Mouse (Mus musculus) small intestine, adult 2 months (tissue): ENCODE data around the gene Spaar. TPM values are rescaled to one million over a fixed set of nuclear protein-coding genes. Genes with fewer than 3 reads are reported as not detected.

Source experiments
- H3K27ac ChIP-seq: fragments of 200-500 bp; 2 replicates; pipeline ENCODE4 v1.5.1; 2012; ENCODE audit warnings: low read depth, low read length, control low read depth, inconsistent platforms; ENCODE audit not compliant: insufficient read depth
- H3K27me3 ChIP-seq: fragments of 200-500 bp; 2 replicates; pipeline ENCODE4 v1.6.1; 2012; ENCODE audit warnings: mild to moderate bottlenecking, moderate library complexity, low read length, inconsistent platforms; ENCODE audit not compliant: control insufficient read depth, insufficient read depth
- H3K36me3 ChIP-seq: fragments of 200-500 bp; 2 replicates; pipeline ENCODE4 v1.6.1; 2012; ENCODE audit warnings: mild to moderate bottlenecking, low read length, control low read depth, inconsistent platforms; ENCODE audit not compliant: control insufficient read depth, insufficient read depth
- H3K4me1 ChIP-seq: fragments of 200-500 bp; 2 replicates; pipeline ENCODE4 v1.6.1; 2012; ENCODE audit warnings: low read length, inconsistent platforms, mixed read lengths; ENCODE audit not compliant: control insufficient read depth, insufficient read depth, insufficient read length
- H3K4me3 ChIP-seq: fragments of 200-500 bp; 2 replicates; pipeline ENCODE4 v1.5.1; 2012; ENCODE audit warnings: low read depth, mild to moderate bottlenecking, control low read depth, inconsistent platforms, low read length, moderate library complexity
- CTCF ChIP-seq: fragments of 200-500 bp; IDR thresholded peaks from 2 replicates; pipeline ENCODE4 v1.5.1; 2012; ENCODE audit warnings: low read depth, mild to moderate bottlenecking, control low read depth, inconsistent platforms, low read length, moderate library complexity, mixed read lengths; ENCODE audit not compliant: insufficient replicate concordance, insufficient read length; ENCODE audit errors: extremely low read depth
- POLR2A ChIP-seq: fragments of 200-500 bp; IDR thresholded peaks from 2 replicates; pipeline ENCODE4 v1.6.1; 2012; ENCODE audit warnings: low read depth, mild to moderate bottlenecking, control low read depth, inconsistent platforms, low read length, moderate library complexity
- WGBS: fragments of 180-500 bp; shearing (Covaris S2); methylation state at CpG from one replicate; pipeline ENCODE4 v1.1.7; 2018; 5-methylcytosine and 5-hydroxymethylcytosine counted together
- polyA plus RNA-seq: library from polyadenylated mRNA; depleted of rRNA; stranded (reverse); fragments of >200 nt; gene quantifications from 2 replicates; pipeline ENCODE4 v1.2.3, GENCODE M21; 2012

Spaar gene
- polyA plus RNA-seq, 1 experiment, result 1.1 TPM

DNA sequence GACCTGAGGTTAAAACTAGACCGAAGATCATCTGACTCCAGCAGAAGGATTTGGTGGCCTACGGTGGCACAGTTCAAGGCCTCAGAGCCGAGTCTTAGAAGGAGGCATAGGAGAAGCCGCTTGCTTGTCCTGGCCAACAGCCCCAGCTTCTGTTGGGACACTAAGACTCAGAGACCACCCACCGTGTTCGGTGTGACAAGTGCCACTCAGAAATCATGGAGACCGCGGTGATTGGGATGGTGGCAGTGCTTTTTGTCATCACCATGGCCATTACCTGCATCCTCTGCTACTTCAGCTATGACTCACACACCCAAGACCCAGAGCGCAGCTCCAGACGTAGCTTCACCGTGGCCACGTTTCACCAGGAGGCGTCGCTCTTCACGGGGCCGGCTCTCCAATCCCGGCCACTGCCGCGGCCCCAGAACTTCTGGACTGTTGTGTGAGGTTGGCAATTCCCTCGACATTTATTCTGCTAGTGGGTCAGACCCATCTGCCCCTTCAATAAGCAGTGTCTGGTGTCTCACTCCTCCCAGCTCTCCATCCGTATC, 990 bp downstream of the Spaar start:
- Histone ChIP-seq H3K4me1 (peaks cover 20% of the 10 kb centered on the region; the same call in 1 of the 2 replicates), H3K27me3 (no peaks in the 10 kb centered on the region), H3K4me3 (peak overlapping the region; percentile 24; the same call in 1 of the 2 replicates), H3K36me3 (no peaks in the 10 kb centered on the region), H3K27ac (peak overlapping the region; percentile 91)
- 57% methylated on average over 21 of the region's 21 CpGs for WGBS
- TF ChIP-seq CTCF, result no peak
- TF ChIP-seq POLR2A, result no peak

DNA sequence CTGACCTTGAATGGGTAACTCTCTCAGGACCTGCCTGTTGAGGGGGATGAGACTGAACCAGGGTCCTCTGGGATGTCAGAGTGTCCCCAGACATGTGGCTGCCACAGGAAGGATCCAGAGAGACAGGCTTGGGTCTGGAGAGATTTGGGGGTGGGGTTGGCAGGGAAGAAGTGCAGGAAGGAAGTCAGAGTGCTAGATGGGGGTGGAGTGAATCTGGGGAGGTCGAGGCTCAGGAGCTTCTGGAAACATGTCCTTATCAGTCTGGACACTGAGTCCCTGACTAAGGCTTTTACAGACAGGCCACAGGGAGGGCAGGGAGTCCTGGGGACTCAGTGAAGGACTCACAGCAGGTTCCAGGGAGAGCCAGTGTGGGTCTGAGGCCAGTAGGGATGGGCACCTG, 2.3 kb downstream of the Spaar start:
- Histone ChIP-seq H3K4me1 (peaks cover 12% of the 10 kb centered on the region; the same call in 1 of the 2 replicates), H3K27ac (no peak overlapping the region), H3K36me3 (no peaks in the 10 kb centered on the region), H3K27me3 (no peaks in the 10 kb centered on the region), H3K4me3 (no peak overlapping the region)
- 0% methylated on average over 1 of the region's 1 CpGs for WGBS
- TF ChIP-seq POLR2A, result no peak
- TF ChIP-seq CTCF, result no peak

DNA sequence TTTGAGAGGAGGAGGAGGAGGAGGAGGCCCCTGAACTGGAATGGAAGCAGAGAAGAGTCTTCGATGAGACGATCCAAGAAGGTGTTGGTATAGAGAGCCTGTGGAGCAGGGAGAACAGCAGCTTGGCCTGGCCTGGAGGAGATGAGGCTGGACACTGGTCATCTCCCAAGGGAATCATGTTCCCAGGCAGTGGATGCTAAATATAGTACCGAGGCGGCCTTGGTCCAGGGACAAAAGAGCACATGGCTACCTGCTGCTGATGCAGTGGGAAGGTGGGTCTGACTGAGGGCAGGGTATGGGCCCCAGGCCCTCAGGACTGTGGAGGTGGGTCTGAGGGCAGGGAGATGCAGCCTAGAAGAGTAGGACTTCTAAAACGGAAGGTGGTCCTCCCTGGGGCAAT, 3.4 kb downstream of the Spaar start:
- no peak for TF ChIP-seq POLR2A
- no peak for TF ChIP-seq CTCF
- no peaks in the 10 kb centered on the region for H3K36me3 ChIP-seq
- H3K27ac ChIP-seq, result no peak overlapping the region
- WGBS, result 78% methylated on average over 5 of the region's 5 CpGs
- no peaks in the 10 kb centered on the region for H3K27me3 ChIP-seq
- no peak overlapping the region for H3K4me3 ChIP-seq
- peaks cover 2% of the 10 kb centered on the region; the same call in 1 of the 2 replicates for H3K4me1 ChIP-seq

DNA sequence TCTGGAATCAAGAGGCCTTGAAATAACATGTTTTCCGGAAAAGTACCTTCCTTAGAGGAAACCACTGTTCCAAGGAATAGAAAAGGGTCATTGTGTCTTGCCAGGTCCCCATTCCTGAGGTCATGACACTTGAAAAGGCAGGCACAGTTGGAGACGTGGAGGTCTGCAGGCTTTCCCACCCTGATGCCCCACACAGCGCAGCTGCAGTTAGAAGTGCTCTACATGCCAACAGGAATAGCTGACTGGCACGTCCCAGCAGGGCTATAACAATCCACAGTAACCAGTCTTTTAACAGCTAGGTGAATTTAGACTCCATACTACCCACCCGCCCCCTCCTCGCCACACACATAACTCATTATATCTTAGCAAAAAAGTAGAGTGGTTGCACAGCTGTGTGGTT, 7.3 kb downstream of the Spaar start:
- Histone ChIP-seq H3K4me1 (no peaks in the 10 kb centered on the region; the same call in 1 of the 2 replicates), H3K27me3 (no peaks in the 10 kb centered on the region), H3K4me3 (no peak overlapping the region), H3K27ac (no peak overlapping the region), H3K36me3 (no peaks in the 10 kb centered on the region)
- WGBS, result 84% methylated on average over 6 of the region's 6 CpGs
- TF ChIP-seq POLR2A (no peak), CTCF (no peak)

DNA sequence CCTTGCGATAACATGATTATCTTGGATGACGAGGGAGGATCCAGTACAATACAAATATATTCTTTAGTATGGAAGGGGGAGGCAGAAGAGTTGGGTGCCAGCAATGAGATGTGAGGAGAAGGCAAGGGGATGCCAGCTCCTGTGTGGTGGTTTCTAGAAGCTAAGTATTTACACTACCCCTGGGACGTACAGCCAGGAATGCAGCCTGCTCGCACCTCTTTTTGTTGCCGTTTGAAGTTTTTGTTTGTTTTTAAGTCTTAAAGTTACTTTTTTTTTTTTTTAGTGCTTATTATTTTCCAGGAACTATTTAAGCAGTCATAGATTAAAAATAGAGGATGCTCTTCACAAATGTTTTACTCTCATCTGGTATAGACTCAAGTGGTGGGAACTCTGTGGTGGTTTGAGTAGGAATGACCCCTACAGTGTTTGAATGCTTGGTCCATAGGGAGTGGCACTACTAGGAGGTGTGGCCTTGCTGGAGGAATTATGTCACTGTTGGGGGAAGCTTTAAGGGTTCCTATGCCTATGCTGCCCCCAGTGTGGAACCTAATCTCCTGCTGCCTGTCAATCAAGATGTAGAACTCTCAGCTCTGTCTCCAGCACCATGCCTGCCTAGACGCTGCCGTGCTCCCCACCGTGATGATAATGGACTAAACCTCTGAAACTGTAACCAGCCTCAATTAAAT, 9.3 kb downstream of the Spaar start:
- Histone ChIP-seq H3K4me1 (no peaks in the 10 kb centered on the region; the same call in 1 of the 2 replicates), H3K27ac (no peak overlapping the region), H3K27me3 (no peaks in the 10 kb centered on the region), H3K4me3 (no peak overlapping the region), H3K36me3 (no peaks in the 10 kb centered on the region)
- WGBS, result 41% methylated on average over 8 of the region's 8 CpGs
- TF ChIP-seq POLR2A, result no peak
- TF ChIP-seq CTCF, result no peak

DNA sequence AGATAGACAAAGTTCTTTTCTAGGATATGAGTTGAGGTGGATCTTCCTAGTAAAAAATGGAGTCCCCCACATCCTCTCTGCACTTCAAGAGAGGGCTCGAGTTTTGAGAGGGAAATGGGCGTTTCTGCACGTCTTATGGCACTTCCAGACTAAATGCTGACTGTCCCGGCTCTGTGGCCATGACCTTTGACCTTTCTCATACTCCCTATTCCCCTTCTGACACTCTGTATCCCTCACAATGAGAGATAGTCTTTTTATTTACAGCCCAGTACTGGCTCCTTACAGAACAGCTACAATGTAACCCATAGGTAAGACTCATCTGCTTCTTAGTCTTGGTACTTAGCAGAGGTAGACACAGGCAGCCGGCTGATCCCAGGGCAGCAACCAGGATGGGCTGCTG, 11.7 kb downstream of the Spaar start:
- H3K27me3 ChIP-seq, result no peaks in the 10 kb centered on the region
- WGBS, result 38% methylated on average over 5 of the region's 5 CpGs
- H3K27ac ChIP-seq, result no peak overlapping the region

DNA sequence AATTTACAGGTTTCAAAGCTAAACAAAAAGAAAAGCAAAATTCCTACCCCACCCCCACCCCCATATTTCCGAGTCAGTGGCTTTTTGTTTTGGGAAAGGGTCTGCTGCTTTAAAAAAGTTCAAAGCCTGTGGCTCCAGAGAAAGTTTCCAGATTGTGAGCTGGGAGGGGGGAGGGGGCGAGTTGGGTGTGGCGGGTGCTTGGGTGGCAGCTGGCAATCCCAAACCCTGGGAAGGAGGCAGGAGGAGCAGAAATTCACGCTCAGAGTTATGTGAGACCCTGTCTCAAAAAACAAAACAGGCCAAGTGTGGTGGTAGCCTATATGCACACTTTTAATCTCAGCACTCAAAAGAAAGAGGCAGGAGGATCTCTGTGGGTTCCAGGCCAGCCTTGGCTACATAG, 12.8 kb downstream of the Spaar start:
- Histone ChIP-seq H3K4me1 (no peaks in the 10 kb centered on the region), H3K27me3 (no peaks in the 10 kb centered on the region), H3K36me3 (no peaks in the 10 kb centered on the region), H3K27ac (no peak overlapping the region), H3K4me3 (no peak overlapping the region)
- TF ChIP-seq CTCF (no peak), POLR2A (no peak)
- 44% methylated on average over 4 of the region's 4 CpGs for WGBS

More for the DNA sequence above, 11.7 kb downstream of the Spaar start:
- Histone ChIP-seq H3K36me3 (no peaks in the 10 kb centered on the region), H3K4me3 (no peak overlapping the region), H3K4me1 (no peaks in the 10 kb centered on the region)
- TF ChIP-seq CTCF (no peak), POLR2A (no peak)
